Mouse (Mus musculus): ENCODE measurements around the gene Rpl3.

Gene Rpl3

DNA sequence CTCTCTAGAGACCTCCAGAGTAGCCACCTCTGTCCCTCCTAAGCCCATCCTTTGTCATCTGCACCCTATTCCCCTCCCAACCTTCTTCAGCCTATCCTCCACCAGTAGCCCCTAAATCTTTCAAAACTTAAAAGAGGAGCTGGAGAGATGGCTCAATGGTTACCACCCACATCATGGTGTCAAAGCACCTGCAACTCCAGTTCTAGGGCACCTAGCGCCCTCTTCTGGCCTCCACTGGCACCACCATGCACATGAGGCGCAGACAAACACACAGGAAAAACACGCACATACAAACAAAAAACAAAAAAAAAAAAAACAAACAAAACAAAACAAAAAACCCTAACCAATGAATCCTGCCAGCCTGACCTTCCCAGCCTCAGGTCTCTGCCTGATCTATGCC lies 25.1 kb downstream of the Rpl3 start:
- DNase-seq (ENCODE audit: low spot score in 2 of 2), result no peak

DNA sequence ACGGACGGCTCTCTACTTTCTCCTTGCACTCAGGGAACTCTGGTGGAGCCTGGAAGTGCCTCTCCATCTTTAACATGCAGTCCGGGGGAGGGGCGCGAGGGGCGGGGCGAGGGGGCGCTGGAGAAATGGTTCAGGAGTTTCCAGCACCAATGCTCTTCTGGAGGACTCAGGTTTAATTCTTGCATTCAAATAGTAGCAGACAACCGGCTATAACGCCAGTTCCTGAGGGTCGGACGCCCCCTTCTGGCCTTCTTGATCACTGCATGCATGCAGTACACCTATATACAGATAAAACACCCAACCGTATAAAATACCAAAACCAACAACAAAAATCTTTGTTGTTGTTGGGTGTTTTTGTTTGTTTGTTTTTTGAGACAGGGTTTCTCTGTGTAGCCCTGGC lies 26.3 kb downstream of the Rpl3 start:
- DNase-seq (ENCODE audit: low spot score in 2 of 2), result no peak

- no peak for DNase-seq (ENCODE audit: low spot score in 2 of 2)
These were observed 26.7 kb downstream of the Rpl3 start for GRCm38 (mm10) chr15:80064965-80065364.

- DNase-seq (ENCODE audit: low spot score in 2 of 2), result no peak
These were observed 28.8 kb downstream of the Rpl3 start for GRCm38 (mm10) chr15:80062821-80063220.

DNA sequence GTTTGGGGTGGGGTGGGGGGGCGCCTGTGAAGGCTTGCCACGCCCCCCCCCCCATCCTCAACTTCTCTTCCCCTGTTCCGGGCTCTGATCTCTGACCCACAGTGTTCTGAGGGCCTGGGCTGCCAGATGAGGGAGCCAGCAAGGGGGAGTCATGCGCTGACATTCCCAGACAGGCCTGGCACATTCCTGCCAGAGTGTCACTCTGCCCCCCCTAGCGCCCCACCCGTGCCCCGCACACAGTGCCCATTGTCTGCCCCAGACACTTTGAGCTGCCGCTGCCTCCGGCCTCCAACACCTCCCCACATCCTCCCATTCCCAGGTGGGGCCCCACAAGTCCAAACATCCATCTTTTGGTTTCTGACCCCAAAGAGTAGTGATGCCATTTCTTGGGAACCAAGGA lies 29.3 kb downstream of the Rpl3 start:
- no peak for DNase-seq (ENCODE audit: low spot score in 2 of 2)

DNA sequence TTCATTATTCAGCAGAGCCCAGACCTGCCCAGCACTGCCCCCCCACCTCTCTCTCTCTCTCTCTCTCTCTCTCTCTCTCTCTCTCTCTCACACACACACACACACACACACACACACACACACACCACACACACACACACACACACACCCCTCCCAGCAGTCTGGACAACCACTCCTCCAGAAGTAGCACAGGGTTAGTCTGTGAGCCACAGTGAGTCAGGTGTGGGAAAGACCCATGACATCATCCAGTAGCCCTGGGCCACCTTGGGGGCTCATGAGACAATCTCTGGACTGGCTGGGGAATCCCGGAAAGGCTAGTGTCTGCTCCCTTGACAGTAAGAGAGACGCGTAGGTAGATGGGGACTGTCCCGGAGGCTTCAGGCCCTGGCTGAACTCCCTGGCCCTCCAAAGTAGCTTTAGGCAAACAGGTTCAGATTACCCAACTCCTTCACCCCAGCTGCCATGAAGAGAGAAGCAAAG lies 30.6 kb downstream of the Rpl3 start:
- DNase-seq (ENCODE audit: low spot score in 2 of 2), result no peak

DNA sequence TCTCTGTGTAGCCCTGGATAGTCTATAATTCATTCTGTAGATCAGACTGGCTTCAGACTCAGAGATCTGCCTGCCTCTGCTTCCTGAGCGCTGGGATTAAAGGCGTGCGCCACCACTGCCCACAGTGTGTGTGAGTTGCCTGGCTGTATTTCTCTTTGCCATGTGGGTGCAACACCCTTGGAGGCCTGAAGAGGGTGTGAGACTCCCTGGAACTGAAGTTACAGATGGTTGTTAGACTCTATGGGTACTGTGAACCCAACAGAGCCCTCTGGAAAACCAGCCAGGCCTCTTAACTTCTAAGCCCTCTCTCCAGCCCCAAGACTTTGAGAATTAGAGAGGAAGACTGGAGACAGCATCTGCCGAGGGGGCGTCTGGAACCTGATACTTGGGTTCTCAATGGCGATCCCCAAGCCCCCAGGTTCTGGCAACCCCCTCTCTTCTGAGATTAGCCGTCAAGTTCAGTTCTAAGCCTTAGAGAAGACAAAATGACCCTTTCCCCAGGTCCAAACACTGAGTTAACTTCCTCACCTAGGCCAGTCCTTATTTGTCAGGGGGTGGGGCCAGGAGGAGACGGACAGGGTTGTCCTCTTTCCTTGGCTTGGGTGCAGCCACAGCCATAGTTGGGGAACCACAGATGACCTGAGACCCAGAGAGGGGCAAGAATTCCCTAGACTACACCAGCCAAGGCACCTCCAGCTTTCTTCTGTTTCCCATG lies 31.2 kb downstream of the Rpl3 start:
- no peak for DNase-seq (ENCODE audit: low spot score in 2 of 2)

GRCm38 (mm10) chr15:80059606-80060005 lies 32.1 kb downstream of the Rpl3 start:
- DNase-seq (ENCODE audit: low spot score in 2 of 2), result no peak

- no peak for DNase-seq (ENCODE audit: low spot score in 2 of 2)
These were observed 33.5 kb downstream of the Rpl3 start for GRCm38 (mm10) chr15:80058151-80058550.

GRCm38 (mm10) chr15:80054034-80054710 lies 37.5 kb downstream of the Rpl3 start:
- peak in 1 of 2 experiments; percentile 38 for DNase-seq (ENCODE audit: low spot score in 2 of 2)

GRCm38 (mm10) chr15:80053381-80054033 lies 38.2 kb downstream of the Rpl3 start:
- no peak for DNase-seq (ENCODE audit: low spot score in 2 of 2)

GRCm38 (mm10) chr15:80051782-80052181 lies 39.9 kb downstream of the Rpl3 start:
- no peak for DNase-seq (ENCODE audit: low spot score in 2 of 2)

- no peak for DNase-seq (ENCODE audit: low spot score in 2 of 2)
These were observed 40.4 kb downstream of the Rpl3 start for GRCm38 (mm10) chr15:80051092-80051761.

GRCm38 (mm10) chr15:80050093-80050492 lies 41.6 kb downstream of the Rpl3 start:
- DNase-seq (ENCODE audit: low spot score in 2 of 2), result no peak

DNA sequence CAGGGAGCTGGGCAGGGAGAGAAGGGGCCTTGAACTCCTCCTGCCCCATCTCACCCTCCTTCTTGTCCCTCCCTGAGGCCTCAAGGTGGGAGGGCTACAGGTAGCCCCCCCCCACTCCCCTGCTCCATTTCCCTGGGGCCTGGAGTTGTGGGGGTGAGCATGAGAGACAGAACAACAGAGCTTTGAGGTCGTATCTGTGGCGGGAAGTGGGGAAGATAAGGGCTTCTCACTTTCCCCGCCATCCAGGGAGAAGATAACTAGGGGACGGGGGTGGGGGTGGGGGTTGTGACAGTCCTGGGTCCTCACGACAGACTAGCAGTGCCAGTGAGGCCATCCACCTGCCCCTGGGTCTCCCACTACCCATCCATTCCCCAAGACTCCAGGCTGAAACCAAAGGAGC lies 43.7 kb downstream of the Rpl3 start:
- DNase-seq (ENCODE audit: low spot score in 2 of 2), result no peak

DNA sequence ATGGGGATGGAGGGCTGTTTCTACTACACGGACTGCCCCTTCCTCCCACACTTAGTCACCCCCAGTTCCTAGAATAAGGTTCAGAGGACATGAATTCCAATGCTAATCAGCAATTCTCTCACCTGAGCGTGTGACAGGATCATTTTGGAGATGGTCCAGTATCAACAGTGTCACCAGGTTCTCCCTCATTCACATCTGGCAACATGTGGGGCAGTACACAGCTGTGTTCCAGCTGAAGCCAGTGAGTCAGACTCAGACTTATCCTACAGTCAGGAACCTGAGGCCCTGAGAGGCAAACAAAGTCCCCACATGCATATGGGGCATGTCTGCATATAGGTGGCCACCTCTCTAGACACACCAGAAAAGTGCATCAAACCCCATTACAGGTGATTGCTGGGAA lies 44.4 kb downstream of the Rpl3 start:
- no peak for DNase-seq (ENCODE audit: low spot score in 2 of 2)

- DNase-seq (ENCODE audit: low spot score in 2 of 2), result no peak
These were observed 45.9 kb downstream of the Rpl3 start for GRCm38 (mm10) chr15:80045749-80046148.

GRCm38 (mm10) chr15:80044249-80044648 lies 47.4 kb downstream of the Rpl3 start:
- DNase-seq (ENCODE audit: low spot score in 2 of 2), result no peak

GRCm38 (mm10) chr15:80042152-80042551 lies 49.5 kb downstream of the Rpl3 start:
- no peak for DNase-seq (ENCODE audit: low spot score in 2 of 2)

- DNase-seq (ENCODE audit: low spot score in 2 of 2), result no peak
These were observed 53.6 kb downstream of the Rpl3 start for GRCm38 (mm10) chr15:80038110-80038391.

DNA sequence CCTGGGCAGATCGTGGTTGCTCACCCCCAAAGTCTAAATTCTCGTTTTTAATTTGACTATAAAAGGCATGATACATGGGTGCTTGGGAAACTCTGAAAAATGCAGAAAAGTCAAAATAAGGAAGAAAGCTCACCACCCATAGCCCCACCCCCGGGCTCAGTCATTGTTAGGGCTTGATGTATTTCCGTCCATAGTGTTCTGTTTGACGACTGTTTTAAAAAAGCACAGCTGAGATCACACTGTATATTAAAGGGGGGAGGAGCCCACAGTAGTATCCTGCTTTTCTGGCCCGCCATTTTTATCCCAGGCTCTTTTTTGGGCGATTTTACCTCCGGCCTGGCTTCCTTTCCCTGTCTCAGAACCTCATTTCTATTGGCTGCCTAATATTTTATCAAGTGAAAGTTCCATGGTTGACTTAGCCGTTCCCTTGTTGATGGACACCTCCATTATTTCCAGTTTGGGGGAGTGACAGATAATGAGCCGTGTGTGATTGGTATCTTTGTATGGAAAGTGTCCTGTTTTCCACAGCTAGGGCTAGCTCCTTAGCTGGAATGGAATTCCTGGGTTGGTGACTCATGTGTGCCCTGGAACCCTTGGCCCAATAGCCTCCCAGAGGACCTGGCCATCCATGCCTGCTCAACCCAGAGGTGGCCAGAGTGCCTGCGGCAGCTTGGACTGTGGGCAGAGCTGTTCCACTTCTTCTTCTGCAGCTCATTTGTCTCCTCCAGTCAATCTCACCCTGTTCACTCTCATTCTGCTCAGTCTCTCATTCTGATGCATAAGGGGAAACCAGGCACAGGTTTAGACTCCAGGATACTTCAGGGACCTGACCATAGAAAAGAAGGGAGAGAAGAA lies 54.2 kb downstream of the Rpl3 start:
- no peak for DNase-seq (ENCODE audit: low spot score in 2 of 2)
